Mouse (Mus musculus) ES-Bruce4 (cell line): ENCODE data around the gene Fam222b. TPM values are rescaled to one million over a fixed set of nuclear protein-coding genes. Genes with fewer than 3 reads are reported as not detected.

Experiments
- H3K27ac ChIP-seq: 2 replicates; pipeline ENCODE4 v1.5.1; 2012; ENCODE audit warnings: low read length, inconsistent platforms; ENCODE audit not compliant: insufficient read depth
- H3K27me3 ChIP-seq: 2 replicates; pipeline ENCODE4 v1.6.1; 2012; ENCODE audit warnings: mild to moderate bottlenecking, low read length, inconsistent platforms; ENCODE audit not compliant: control insufficient read depth, poor library complexity, insufficient read depth, severe bottlenecking
- H3K36me3 ChIP-seq: 2 replicates; pipeline ENCODE4 v1.6.1; 2012; ENCODE audit warnings: inconsistent platforms, mild to moderate bottlenecking, low read length, moderate library complexity; ENCODE audit not compliant: control insufficient read depth, poor library complexity, insufficient read depth, severe bottlenecking
- H3K4me1 ChIP-seq: one replicate; pipeline ENCODE4 v1.8.1; 2011; ENCODE audit warnings: low read length; ENCODE audit not compliant: control insufficient read depth, insufficient read depth
- H3K4me3 ChIP-seq: 2 replicates; pipeline ENCODE4 v1.5.1; 2011; ENCODE audit warnings: low read depth, mild to moderate bottlenecking, low read length
- H3K9ac ChIP-seq: 2 replicates; pipeline ENCODE4 v1.6.1; 2012; ENCODE audit warnings: low read depth, mild to moderate bottlenecking, inconsistent platforms; ENCODE audit not compliant: poor library complexity, severe bottlenecking
- H3K9me3 ChIP-seq: replicated peaks from 2 replicates; pipeline ENCODE4 v1.6.1; 2012; ENCODE audit warnings: mild to moderate bottlenecking, low read length, inconsistent platforms; ENCODE audit not compliant: control insufficient read depth, poor library complexity, insufficient read depth, severe bottlenecking
- CTCF ChIP-seq: IDR thresholded peaks from one replicate; pipeline ENCODE4 v1.8.1; 2011; ENCODE audit warnings: low read depth, low read length
- EP300 ChIP-seq: IDR thresholded peaks from 2 replicates; pipeline ENCODE4 v1.6.1; 2011; ENCODE audit warnings: low read depth, low read length; ENCODE audit not compliant: insufficient read depth
- POLR2A ChIP-seq: IDR thresholded peaks from one replicate; pipeline ENCODE4 v1.8.1; 2011; ENCODE audit warnings: low read length; ENCODE audit not compliant: insufficient read depth
- polyA plus RNA-seq: library from polyadenylated mRNA; stranded (reverse); fragments of >200 nt; gene quantifications from 2 replicates; pipeline ENCODE4 v1.2.4, GENCODE M21; 2011; ENCODE audit warnings: low read depth; ENCODE audit not compliant: missing spikeins, insufficient read depth, insufficient read length

Gene Fam222b
- polyA plus RNA-seq, 1 experiment: 17.5 TPM

DNA sequence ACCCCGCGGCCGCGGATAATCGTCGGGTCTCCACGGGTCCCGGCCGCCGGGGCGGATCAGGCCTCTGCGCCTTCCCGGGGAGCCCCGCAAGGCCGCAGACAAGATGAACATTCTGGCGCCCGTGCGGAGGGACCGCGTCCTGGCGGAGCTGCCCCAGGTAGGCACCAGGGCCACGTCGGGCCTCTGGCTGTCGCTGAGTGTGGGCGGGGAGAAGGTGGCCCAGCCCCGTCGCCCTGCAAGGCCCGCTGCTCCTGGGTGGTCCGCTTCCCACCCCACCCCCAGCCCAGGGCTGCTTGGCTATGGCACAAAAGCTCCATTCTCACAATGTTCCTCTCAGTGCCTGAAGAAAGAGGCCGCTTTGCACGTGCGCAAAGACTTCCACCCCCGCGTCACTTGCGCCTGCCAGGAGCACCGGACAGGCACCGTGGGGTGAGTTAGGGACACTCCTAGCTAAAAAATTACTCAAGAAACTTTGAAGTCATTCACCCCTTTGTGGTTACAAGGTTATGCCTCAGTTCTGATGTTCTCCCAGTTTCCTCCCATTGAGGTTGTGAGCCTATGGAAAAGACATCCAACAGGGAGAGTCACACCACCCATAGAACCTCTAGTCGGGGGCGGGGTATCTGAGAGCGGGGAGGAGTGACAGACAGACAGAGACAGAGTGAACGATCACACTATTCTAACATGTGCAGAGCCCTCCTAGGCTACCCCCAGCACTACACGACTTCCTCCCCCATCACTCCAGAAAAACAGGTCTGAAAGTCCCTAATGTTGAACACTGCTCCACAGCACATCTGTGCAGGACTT is 95.0 kb downstream of the Fam222b start:
- H3K4me1 ChIP-seq: peaks cover 2% of the 10 kb centered on the region

DNA sequence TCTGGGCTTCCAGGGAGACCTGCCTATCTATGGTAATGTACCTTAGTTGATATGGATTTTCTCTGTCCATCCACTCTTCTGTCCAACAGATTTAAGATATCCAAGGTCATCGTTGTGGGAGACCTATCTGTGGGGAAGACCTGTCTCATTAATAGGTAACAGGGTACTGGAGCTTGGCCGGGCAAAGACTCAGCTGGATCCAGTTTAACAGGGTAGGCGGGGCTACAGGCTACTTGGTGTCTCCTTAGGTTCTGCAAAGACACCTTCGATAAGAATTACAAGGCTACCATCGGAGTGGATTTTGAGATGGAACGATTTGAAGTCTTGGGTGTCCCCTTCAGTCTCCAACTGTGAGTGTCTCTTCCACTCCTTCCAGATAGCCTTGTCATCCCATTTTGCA is 95.6 kb downstream of the Fam222b start:
- Histone ChIP-seq H3K9me3 (no peaks in the 10 kb centered on the region), H3K4me1 (peaks cover 2% of the 10 kb centered on the region), H3K27ac (peak overlapping the region; percentile 74), H3K36me3 (peaks cover 2% of the 10 kb centered on the region; the same call in 1 of the 2 replicates), H3K9ac (peak overlapping the region; percentile 90; the same call in 1 of the 2 replicates), H3K27me3 (no peaks in the 10 kb centered on the region), H3K4me3 (peak overlapping the region; percentile 90)
- no peak for TF ChIP-seq CTCF
- no peak for TF ChIP-seq POLR2A
- no peak for TF ChIP-seq EP300

More for the DNA sequence above, 95.0 kb downstream of the Fam222b start:
- H3K9ac ChIP-seq: peak overlapping the region; percentile 90
- TF ChIP-seq EP300: peak; percentile 83
- TF ChIP-seq CTCF: no peak
- peak; percentile 75 for TF ChIP-seq POLR2A
- H3K27ac ChIP-seq: peak overlapping the region; percentile 74
- H3K4me3 ChIP-seq: peak overlapping the region; percentile 90
- no peaks in the 10 kb centered on the region for H3K27me3 ChIP-seq
- H3K36me3 ChIP-seq: peaks cover 2% of the 10 kb centered on the region; the same call in 1 of the 2 replicates
- no peaks in the 10 kb centered on the region for H3K9me3 ChIP-seq

DNA sequence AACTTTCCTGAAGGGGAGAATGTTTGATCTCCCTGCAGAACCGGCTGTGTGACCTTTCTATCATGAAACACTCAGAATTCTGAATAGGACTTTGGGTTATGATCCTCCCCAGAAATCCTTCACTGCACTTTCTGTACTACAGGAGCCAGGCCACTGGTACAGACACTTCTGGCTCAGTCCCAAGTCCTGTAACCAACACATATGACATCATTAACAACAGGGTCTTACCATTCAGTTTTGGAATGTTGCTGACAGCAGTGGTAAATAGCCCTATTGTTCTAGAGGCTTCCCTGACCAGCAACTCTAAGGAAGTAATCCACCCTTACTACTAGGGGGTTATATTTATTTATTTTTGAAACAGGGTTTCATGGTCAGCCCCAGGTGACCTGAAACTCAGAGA is 98.7 kb downstream of the Fam222b start, which contains the start of gene Proca1:
Proca1 (plus strand) TSS at position 280 of the 400 bp plus-strand sequence.
- Histone ChIP-seq H3K36me3 (peaks cover 2% of the 10 kb centered on the region; the same call in 1 of the 2 replicates), H3K9me3 (no peaks in the 10 kb centered on the region), H3K9ac (peak within 1 kb of the TSS; percentile 44; the same call in 1 of the 2 replicates), H3K4me1 (peaks cover 2% of the 10 kb centered on the region), H3K4me3 (peak within 1 kb of the TSS; percentile 88; the same call in 1 of the 2 replicates), H3K27me3 (no peaks in the 10 kb centered on the region), H3K27ac (no peak within 1 kb of the TSS)
- TF ChIP-seq CTCF (no peak), EP300 (no peak), POLR2A (no peak)

DNA sequence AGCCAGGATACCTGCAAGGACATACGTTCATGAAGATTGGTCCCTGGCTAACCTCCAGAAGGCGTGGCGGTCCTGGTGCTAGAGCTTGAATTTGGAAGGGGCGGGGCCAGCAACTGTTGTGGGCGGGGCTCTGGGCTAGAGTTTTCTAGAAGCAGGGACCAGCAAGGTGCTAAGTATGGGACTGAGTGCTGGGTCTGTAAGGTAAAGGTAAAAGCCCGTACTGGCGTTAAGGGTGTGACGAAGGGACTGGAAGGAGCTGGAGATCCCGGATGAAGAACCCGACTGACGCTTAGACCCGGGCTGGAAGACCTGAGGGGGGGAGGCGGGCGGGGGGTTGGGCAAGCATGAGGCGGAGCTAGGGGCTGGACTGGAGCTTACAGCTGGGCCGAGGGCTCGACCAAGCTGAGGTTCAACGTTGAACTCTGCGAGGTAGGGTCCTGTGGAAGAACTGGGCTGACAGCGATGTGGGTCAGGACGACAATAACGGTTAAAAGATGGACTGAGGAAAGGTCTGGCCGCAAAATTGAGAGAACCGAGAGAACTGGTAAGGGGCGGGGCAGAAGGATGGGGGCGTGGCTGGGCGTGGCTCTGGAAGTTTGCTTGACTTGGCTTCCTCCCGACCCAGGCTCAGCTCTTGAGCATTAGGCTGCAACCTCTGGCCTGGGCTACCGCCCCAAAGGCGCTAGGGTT is 100.1 kb downstream of the Fam222b start:
- Histone ChIP-seq H3K36me3 (peaks cover 2% of the 10 kb centered on the region; the same call in 1 of the 2 replicates), H3K27me3 (no peaks in the 10 kb centered on the region), H3K9me3 (no peaks in the 10 kb centered on the region), H3K27ac (peak overlapping the region; percentile 36; the same call in 1 of the 2 replicates), H3K4me1 (peaks cover 2% of the 10 kb centered on the region), H3K4me3 (peak overlapping the region; percentile 88), H3K9ac (peak overlapping the region; percentile 44)
- no peak for TF ChIP-seq CTCF
- TF ChIP-seq POLR2A: no peak

DNA sequence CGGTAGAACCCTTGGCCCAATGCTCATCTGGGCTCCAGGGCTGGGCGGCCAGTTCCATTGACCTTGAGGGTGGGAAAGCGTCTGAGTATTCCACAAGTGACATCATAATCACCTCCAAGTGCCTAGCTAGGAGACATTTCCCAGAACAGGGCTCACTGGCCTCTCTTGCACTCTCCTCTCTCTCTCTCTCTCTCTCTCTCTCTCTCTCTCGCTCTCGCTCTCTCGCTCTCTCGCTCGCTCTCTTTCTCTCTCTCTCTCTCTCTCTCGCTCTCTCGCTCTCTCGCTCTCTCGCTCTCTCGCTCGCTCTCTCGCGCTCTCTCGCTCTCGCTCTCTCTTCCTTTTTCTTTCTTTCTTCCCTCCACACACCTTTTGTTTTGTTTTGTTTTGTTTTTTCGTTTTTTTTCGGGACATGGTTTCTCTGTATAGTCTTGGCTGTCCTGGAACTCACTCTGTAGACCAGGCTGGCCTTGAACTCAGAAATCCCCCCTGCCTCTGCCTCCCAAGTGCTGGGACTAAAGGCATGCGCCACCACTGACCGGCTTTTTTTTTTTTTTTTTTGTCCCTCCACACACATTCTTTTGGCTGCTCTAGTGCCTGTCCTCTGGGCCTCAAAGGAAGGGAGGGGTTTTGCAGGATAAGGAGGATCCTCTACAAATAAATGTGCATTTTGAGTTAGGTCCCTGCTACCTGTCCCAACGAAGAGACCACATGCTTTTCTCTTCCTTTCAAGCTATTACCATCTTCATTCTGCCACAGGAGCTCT is 100.8 kb downstream of the Fam222b start:
- Histone ChIP-seq H3K9me3 (no peaks in the 10 kb centered on the region), H3K4me1 (no peaks in the 10 kb centered on the region), H3K4me3 (peak overlapping the region; percentile 88), H3K27ac (0 out of 2 replicates have a peak overlapping the region, but pooled peaks have one; percentile 18), H3K27me3 (no peaks in the 10 kb centered on the region), H3K36me3 (peaks cover 2% of the 10 kb centered on the region; the same call in 1 of the 2 replicates), H3K9ac (peak overlapping the region; percentile 44)
- TF ChIP-seq POLR2A: no peak
- TF ChIP-seq EP300: no peak
- no peak for TF ChIP-seq CTCF
